In genomic region chr6:36857627-36858257, GRCm38 (mm10) we compare ENCODE assay signal across 11 mouse cellular contexts. TPM values are rescaled to one million over a fixed set of nuclear protein-coding genes. Genes with fewer than 3 reads are reported as not detected.
DNase-seq lines count a peak whose midpoint lies in the region; ATAC-seq and TF ChIP-seq lines count a peak whose summit lies in the region.
"Had no signal": no experiment of that assay in that cellular context is flagged by ENCODE, and none has a peak within 500 bp of the region (broad histone marks: within the 10 kb centered on the region; RNA-seq: fewer than 3 reads in every experiment).

No protein-coding gene starts in this region.

- no peaks in the 10 kb centered on the region for H3K36me3 ChIP-seq in ES-Bruce4 (ENCODE audit: control insufficient read depth, insufficient read depth, low read length, poor library complexity, severe bottlenecking)
- no peaks in the 10 kb centered on the region for H3K36me3 ChIP-seq in forebrain, embryonic 15.5 days
- H3K36me3 ChIP-seq in midbrain, embryonic 10.5 days: no peaks in the 10 kb centered on the region
- H3K36me3 ChIP-seq in liver, postnatal 0 days (replicated peaks; ENCODE audit: insufficient read depth, low read length): no peaks in the 10 kb centered on the region
- H3K36me3 ChIP-seq: heart, embryonic 12.5 days had no signal

- H3K27me3 ChIP-seq in ES-Bruce4 (ENCODE audit: control insufficient read depth, insufficient read depth, low read length, poor library complexity, severe bottlenecking): no peaks in the 10 kb centered on the region
- no peaks in the 10 kb centered on the region for H3K27me3 ChIP-seq in forebrain, embryonic 15.5 days
- no peaks in the 10 kb centered on the region for H3K27me3 ChIP-seq in midbrain, embryonic 10.5 days (ENCODE audit: low read depth, poor library complexity, severe bottlenecking)
- H3K27me3 ChIP-seq in liver, postnatal 0 days (ENCODE audit: insufficient read depth, low read length): no peaks in the 10 kb centered on the region
- H3K27me3 ChIP-seq: heart, embryonic 12.5 days had no signal

- H3K9me3 ChIP-seq in ES-Bruce4 (replicated peaks; ENCODE audit: control insufficient read depth, insufficient read depth, low read length, poor library complexity, severe bottlenecking): no peaks in the 10 kb centered on the region
- H3K9me3 ChIP-seq in forebrain, embryonic 15.5 days: no peaks in the 10 kb centered on the region
- no peaks in the 10 kb centered on the region for H3K9me3 ChIP-seq in midbrain, embryonic 10.5 days (replicated peaks)
- H3K9me3 ChIP-seq in liver, postnatal 0 days (ENCODE audit: low read length): no peaks in the 10 kb centered on the region
- H3K9me3 ChIP-seq: heart, embryonic 12.5 days had no signal

- H3K4me3 ChIP-seq in ES-Bruce4 (ENCODE audit: low read depth, low read length): no peak overlapping the region
- H3K4me3 ChIP-seq in forebrain, embryonic 15.5 days: no peak overlapping the region
- no peak overlapping the region for H3K4me3 ChIP-seq in midbrain, embryonic 10.5 days
- no peak overlapping the region for H3K4me3 ChIP-seq in liver, postnatal 0 days (ENCODE audit: low read depth, low read length)
- H3K4me3 ChIP-seq: heart, embryonic 12.5 days had no signal

- peak; percentile 68; the same call in 1 of the 2 replicates for ATAC-seq in forebrain, embryonic 15.5 days (replicated peaks)
- ATAC-seq in liver, postnatal 0 days: no peak

- no peak overlapping the region for H3K27ac ChIP-seq in ES-Bruce4 (ENCODE audit: insufficient read depth, low read length)
- H3K27ac ChIP-seq in forebrain, embryonic 15.5 days (replicated peaks): 0 out of 2 replicates have a peak overlapping the region, but pooled peaks have one; percentile 31
- peak overlapping the region; percentile 84 for H3K27ac ChIP-seq in midbrain, embryonic 10.5 days (replicated peaks)
- H3K27ac ChIP-seq in liver, postnatal 0 days (ENCODE audit: low read depth): no peak overlapping the region

- peak; percentile 59; the same call in 1 of the 2 replicates for TF ChIP-seq EP300 in ES-Bruce4 (IDR thresholded peaks at IDR 0.05; ENCODE audit: insufficient read depth, low read depth, low read length)
- no peak for TF ChIP-seq EP300 in liver, postnatal 0 days (IDR thresholded peaks at IDR 0.05; ENCODE audit: low read depth)

- H3K9ac ChIP-seq in ES-Bruce4 (ENCODE audit: low read depth, poor library complexity, severe bottlenecking): no peak overlapping the region
- H3K9ac ChIP-seq in forebrain, embryonic 15.5 days (replicated peaks): no peak overlapping the region
- H3K9ac ChIP-seq in liver, postnatal 0 days (replicated peaks): no peak overlapping the region
- H3K9ac ChIP-seq: heart, embryonic 12.5 days had no signal

- no peak for TF ChIP-seq POLR2A in ES-Bruce4 (IDR thresholded peaks at IDR 0.05; ENCODE audit: insufficient read depth, low read length)

- H3K4me1 ChIP-seq in ES-Bruce4 (ENCODE audit: control insufficient read depth, insufficient read depth, low read length): peaks cover 2% of the 10 kb centered on the region
- peaks cover 5% of the 10 kb centered on the region; the same call in 1 of the 2 replicates for H3K4me1 ChIP-seq in forebrain, embryonic 15.5 days
- H3K4me1 ChIP-seq in midbrain, embryonic 10.5 days: peaks cover 23% of the 10 kb centered on the region
- no peaks in the 10 kb centered on the region for H3K4me1 ChIP-seq in liver, postnatal 0 days (ENCODE audit: insufficient read depth)

- peak; percentile 87 for DNase-seq in ZHBTc4 (ENCODE audit: low read depth, low spot score)
- peak; percentile 67 for DNase-seq in midbrain, embryonic 10.5 days (ENCODE audit: low spot score)
- DNase-seq in thymus, postnatal 0 days (ENCODE audit: low spot score): no peak
- DNase-seq in liver, postnatal 0 days: no peak
- DNase-seq in layer of hippocampus, adult 9-10 months (ENCODE audit: low spot score): no peak
- DNase-seq: kidney, postnatal 25 days; liver; thymus, postnatal 14 days had no signal

- no peak for TF ChIP-seq CTCF in ES-Bruce4 (IDR thresholded peaks at IDR 0.05; ENCODE audit: low read depth, low read length)
- TF ChIP-seq CTCF in liver, postnatal 0 days (IDR thresholded peaks at IDR 0.05; ENCODE audit: low read depth): no peak

- no peak overlapping the region for H3K4me2 ChIP-seq in forebrain, embryonic 15.5 days (replicated peaks)
- H3K4me2 ChIP-seq in liver, postnatal 0 days (ENCODE audit: low read depth, low read length): no peak overlapping the region
- H3K4me2 ChIP-seq: heart, embryonic 12.5 days had no signal

- WGBS in forebrain, embryonic 15.5 days: 20% methylated on average over 6 of the region's 6 CpGs
- WGBS in midbrain, embryonic 10.5 days: 19% methylated on average over 6 of the region's 6 CpGs
- WGBS in liver, postnatal 0 days (ENCODE audit: insufficient replicate concordance): 56% methylated on average over 6 of the region's 6 CpGs

RNA-seq across cellular contexts. Expression of gene Ptn, which starts 47.7 kb away (rescaled TPM):
- polyA plus RNA-seq in ES-Bruce4 (2011; ENCODE audit: insufficient read depth, insufficient read length, low read depth, missing spikeins): 0.68 and 0.75 TPM in 2 replicates
- polyA plus RNA-seq in forebrain, embryonic 15.5 days (2015; fragmentation: Nextera tagmentation; extraction: Ambion mirVana): 502 and 540 TPM in 2 replicates
- 154 and 174 TPM in 2 replicates for polyA plus RNA-seq in midbrain, embryonic 10.5 days (2016; fragmentation: Nextera tagmentation; extraction: Ambion mirVana)
- 69.8 and 79.9 TPM in 2 replicates for polyA plus RNA-seq in thymus, postnatal 0 days (2015; fragmentation: Nextera tagmentation; extraction: Ambion mirVana)
- 3.6 and 4.2 TPM in 2 replicates for polyA plus RNA-seq in liver, postnatal 0 days (2015; fragmentation: Nextera tagmentation; extraction: Ambion mirVana)

Comparison
In these comparisons a context has a peak if more than half of its experiments do, and no peak if none do; other contexts are left out.
1. H3K27ac ChIP-seq: peak in forebrain, embryonic 15.5 days (single experiment) and midbrain, embryonic 10.5 days (single experiment); none in ES-Bruce4 (single experiment) and liver, postnatal 0 days (single experiment).
2. DNase-seq: peak in ZHBTc4 (single experiment) and midbrain, embryonic 10.5 days (single experiment); none in thymus, postnatal 0 days (single experiment), liver, postnatal 0 days (single experiment) and layer of hippocampus, adult 9-10 months (single experiment).
3. RNA of gene Ptn, which starts 47.7 kb away (polyA plus RNA-seq): 502 to 540 TPM in forebrain, embryonic 15.5 days, 154 to 174 TPM in midbrain, embryonic 10.5 days and 69.8 to 79.9 TPM in thymus, postnatal 0 days; 3.6 to 4.2 TPM in liver, postnatal 0 days and 0.68 to 0.75 TPM in ES-Bruce4; every median in the first group is over 10 times any median in the second.